Mouse (Mus musculus) lung, adult 2 months (tissue): ENCODE measurements around the gene H3f3b.

Experiments
- CTCF ChIP-seq: fragments of 200-500 bp; IDR thresholded peaks from 2 replicates; pipeline ENCODE4 v1.5.1; 2011; ENCODE audit warnings: mild to moderate bottlenecking, low read length, control low read depth; ENCODE audit not compliant: insufficient read depth
- POLR2A ChIP-seq: fragments of 200-500 bp; IDR thresholded peaks from 2 replicates; pipeline ENCODE4 v1.6.1; 2011; ENCODE audit warnings: low read depth, mild to moderate bottlenecking, control low read depth, low read length, borderline replicate concordance; ENCODE audit errors: extremely low read depth

GRCm38 (mm10) chr11:116012262-116012947 is 15.4 kb downstream of the H3f3b start, which contains the start of gene Galk1:
- no peak for TF ChIP-seq CTCF
- TF ChIP-seq POLR2A: peak; percentile 29; the same call in 1 of the 2 replicates
